ENCODE assay signal across 8 mouse cellular contexts in the genomic region with DNA sequence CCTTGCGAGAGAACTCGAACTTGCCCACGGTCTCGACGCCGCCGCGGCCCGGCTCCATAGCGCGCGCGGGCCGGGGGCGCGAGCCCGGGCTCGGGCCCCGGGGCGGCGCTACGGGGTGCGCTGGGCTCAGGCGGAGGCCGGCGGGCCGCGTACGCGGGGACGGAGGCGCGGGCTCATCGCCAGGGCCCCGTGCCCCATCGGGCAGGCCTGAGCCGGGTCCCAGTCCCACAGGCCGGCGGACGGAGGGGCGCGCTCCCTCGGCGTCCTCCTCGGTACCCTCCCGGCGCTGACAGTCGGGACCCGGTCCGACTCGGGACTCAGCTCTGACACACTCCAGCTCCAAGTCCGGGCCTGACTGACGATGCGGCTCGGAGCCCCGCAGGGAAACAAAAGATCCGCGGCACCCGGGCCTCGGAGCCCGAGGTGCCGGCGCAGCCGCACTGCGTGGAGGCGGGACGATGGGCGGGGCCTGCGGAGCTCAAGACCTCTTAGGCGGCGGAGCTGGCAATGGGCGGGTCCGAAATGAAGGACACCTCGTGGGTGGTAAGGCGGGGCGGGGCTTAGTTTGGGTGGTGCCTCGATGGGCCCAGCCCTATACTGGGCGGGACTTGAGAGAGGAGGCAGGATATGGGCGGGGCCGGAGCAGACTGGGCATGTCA. TPM values are rescaled to one million over a fixed set of nuclear protein-coding genes. Genes with fewer than 3 reads are reported as not detected.
DNase-seq lines count a peak whose midpoint lies in the region; ATAC-seq and TF ChIP-seq lines count a peak whose summit lies in the region.

Gene Ulk1 (minus strand): TSS at position 431 of the 659 bp plus-strand sequence.

- peak within 1 kb of the TSS; percentile 95 for H3K9ac ChIP-seq in heart, embryonic 15.5 days
- peak within 1 kb of the TSS; percentile 91 for H3K9ac ChIP-seq in liver, embryonic 14.5 days (replicated peaks)
- H3K9ac ChIP-seq in neural tube, embryonic 11.5 days (ENCODE audit: low read length), result peak within 1 kb of the TSS; percentile 96
- peak within 1 kb of the TSS; percentile 99 for H3K9ac ChIP-seq in stomach, postnatal 0 days (ENCODE audit: low read length)

- H3K9me3 ChIP-seq in forebrain, embryonic 10.5 days, result no peaks in the 10 kb centered on the region
- no peaks in the 10 kb centered on the region for H3K9me3 ChIP-seq in heart, embryonic 15.5 days (replicated peaks)
- no peaks in the 10 kb centered on the region for H3K9me3 ChIP-seq in liver, embryonic 14.5 days (ENCODE audit: control insufficient read depth, low read length)
- no peaks in the 10 kb centered on the region for H3K9me3 ChIP-seq in neural tube, embryonic 11.5 days (ENCODE audit: control insufficient read depth, low read length)
- no peaks in the 10 kb centered on the region for H3K9me3 ChIP-seq in stomach, postnatal 0 days (ENCODE audit: control insufficient read depth, low read length)

- peak; percentile 100 for DNase-seq in c-Kit-negative CD71-positive TER-119-positive erythroid progenitor cells, embryonic 14.5 days (ENCODE audit: low read depth, low spot score)
- DNase-seq in forebrain, embryonic 10.5 days (ENCODE audit: extremely low spot score, low spot score), result peak; percentile 99
- peak; percentile 100 for DNase-seq in kidney, postnatal 25 days
- peak; percentile 99 to 100 (median 99) for DNase-seq in liver, embryonic 14.5 days (ENCODE audit: low read depth in 3 of 3, low spot score in 3 of 3)
- peak; percentile 99 for DNase-seq in neural tube, embryonic 11.5 days (ENCODE audit: low spot score)
- DNase-seq in stomach, postnatal 0 days (ENCODE audit: low spot score), result peak; percentile 100

- no peak for TF ChIP-seq CTCF in liver, embryonic 14.5 days (IDR thresholded peaks at IDR 0.05; ENCODE audit: low read depth)
- no peak for TF ChIP-seq CTCF in stomach, postnatal 0 days (IDR thresholded peaks at IDR 0.05; ENCODE audit: low read depth)

- no peaks in the 10 kb centered on the region for H3K27me3 ChIP-seq in forebrain, embryonic 10.5 days (ENCODE audit: poor library complexity, severe bottlenecking)
- no peaks in the 10 kb centered on the region for H3K27me3 ChIP-seq in heart, embryonic 15.5 days
- no peaks in the 10 kb centered on the region for H3K27me3 ChIP-seq in liver, embryonic 14.5 days (ENCODE audit: control insufficient read depth, insufficient read depth, low read length)
- H3K27me3 ChIP-seq in neural tube, embryonic 11.5 days (ENCODE audit: control insufficient read depth, insufficient read depth, low read length), result no peaks in the 10 kb centered on the region
- no peaks in the 10 kb centered on the region for H3K27me3 ChIP-seq in stomach, postnatal 0 days (ENCODE audit: control insufficient read depth, insufficient read depth, low read length)

- peak; percentile 90 for ATAC-seq in CD4-positive, CD25-positive, alpha-beta regulatory T cell, adult 4 months
- ATAC-seq in heart, embryonic 15.5 days (replicated peaks; ENCODE audit: insufficient number of reproducible peaks, insufficient read depth, low FRiP score, low read depth), result peak; percentile 97
- peak; percentile 86 for ATAC-seq in liver, embryonic 14.5 days (ENCODE audit: insufficient read depth)
- ATAC-seq in neural tube, embryonic 11.5 days (ENCODE audit: insufficient read depth, low FRiP score, low TSS enrichment), result peak; percentile 93
- ATAC-seq in stomach, postnatal 0 days (ENCODE audit: low FRiP score, low TSS enrichment), result peak; percentile 96

- peak within 1 kb of the TSS; percentile 83 for H3K4me2 ChIP-seq in heart, embryonic 15.5 days
- peak within 1 kb of the TSS; percentile 85 for H3K4me2 ChIP-seq in liver, embryonic 14.5 days (ENCODE audit: low read depth)
- H3K4me2 ChIP-seq in neural tube, embryonic 11.5 days (ENCODE audit: low read depth), result peak within 1 kb of the TSS; percentile 99
- H3K4me2 ChIP-seq in stomach, postnatal 0 days (replicated peaks; ENCODE audit: low read depth), result peak within 1 kb of the TSS; percentile 95

- peaks cover 33% of the 10 kb centered on the region for H3K36me3 ChIP-seq in forebrain, embryonic 10.5 days (replicated peaks)
- H3K36me3 ChIP-seq in heart, embryonic 15.5 days, result no peaks in the 10 kb centered on the region; the same call in 1 of the 2 replicates
- peaks cover 10% of the 10 kb centered on the region; the same call in 1 of the 2 replicates for H3K36me3 ChIP-seq in liver, embryonic 14.5 days (replicated peaks; ENCODE audit: control insufficient read depth, insufficient read depth, low read depth)
- H3K36me3 ChIP-seq in neural tube, embryonic 11.5 days (ENCODE audit: control insufficient read depth, insufficient read depth, low read length), result no peaks in the 10 kb centered on the region
- H3K36me3 ChIP-seq in stomach, postnatal 0 days (ENCODE audit: control insufficient read depth, insufficient read depth, low read length), result no peaks in the 10 kb centered on the region

- H3K4me1 ChIP-seq in forebrain, embryonic 10.5 days, result peaks cover 34% of the 10 kb centered on the region
- H3K4me1 ChIP-seq in heart, embryonic 15.5 days (replicated peaks), result peaks cover 39% of the 10 kb centered on the region
- peaks cover 13 to 33% of the 10 kb centered on the region in 2 experiments for H3K4me1 ChIP-seq in liver, embryonic 14.5 days (replicated peaks; ENCODE audit: control insufficient read depth in 2 of 2, insufficient read depth in 2 of 2, low read length in 1 of 2)
- H3K4me1 ChIP-seq in neural tube, embryonic 11.5 days (ENCODE audit: control insufficient read depth, insufficient read depth, low read length), result peaks cover 20% of the 10 kb centered on the region
- H3K4me1 ChIP-seq in stomach, postnatal 0 days (replicated peaks; ENCODE audit: control insufficient read depth, insufficient read depth), result peaks cover 2% of the 10 kb centered on the region; the same call in 1 of the 2 replicates

- under 1% methylated on average over 80 of the region's 80 CpGs for WGBS in forebrain, embryonic 10.5 days
- under 1% methylated on average over 49 of the region's 80 CpGs for WGBS in heart, embryonic 15.5 days
- under 1% methylated on average over 73 of the region's 80 CpGs for WGBS in liver, embryonic 14.5 days (ENCODE audit: insufficient replicate concordance)
- WGBS in neural tube, embryonic 11.5 days, result under 1% methylated on average over 76 of the region's 80 CpGs
- WGBS in stomach, postnatal 0 days, result under 1% methylated on average over 52 of the region's 80 CpGs

- peak within 1 kb of the TSS; percentile 83 for H3K4me3 ChIP-seq in forebrain, embryonic 10.5 days
- H3K4me3 ChIP-seq in heart, embryonic 15.5 days, result peak within 1 kb of the TSS; percentile 74
- peak within 1 kb of the TSS; percentile 67 to 85 for H3K4me3 ChIP-seq in liver, embryonic 14.5 days (ENCODE audit: insufficient read depth in 1 of 2, low read depth in 2 of 2, low read length in 2 of 2)
- peak within 1 kb of the TSS; percentile 94 for H3K4me3 ChIP-seq in neural tube, embryonic 11.5 days (ENCODE audit: low read depth, low read length)
- peak within 1 kb of the TSS; percentile 93 for H3K4me3 ChIP-seq in stomach, postnatal 0 days (ENCODE audit: low read depth, low read length)

- no peak for TF ChIP-seq EP300 in liver, embryonic 14.5 days (IDR thresholded peaks at IDR 0.05; ENCODE audit: low read depth)
- no peak for TF ChIP-seq EP300 in stomach, postnatal 0 days (optimal IDR thresholded peaks at IDR 0.05)

- H3K27ac ChIP-seq in forebrain, embryonic 10.5 days, result peak within 1 kb of the TSS; percentile 92
- H3K27ac ChIP-seq in heart, embryonic 15.5 days, result peak within 1 kb of the TSS; percentile 81
- peak within 1 kb of the TSS; percentile 76 for H3K27ac ChIP-seq in liver, embryonic 14.5 days
- peak within 1 kb of the TSS; percentile 76 for H3K27ac ChIP-seq in neural tube, embryonic 11.5 days (ENCODE audit: low read depth, low read length)
- peak within 1 kb of the TSS; percentile 96 for H3K27ac ChIP-seq in stomach, postnatal 0 days (replicated peaks)

RNA-seq across cellular contexts. Expression of gene Ulk1, which starts in this region (rescaled TPM):
- 10 to 100 TPM; 10.4 to 15.7 TPM for polyA plus RNA-seq in CD4-positive, CD25-positive, alpha-beta regulatory T cell, adult 4 months (2017; shearing (Covaris generic))
- 18.3 and 22.0 TPM in 2 replicates for polyA plus RNA-seq in forebrain, embryonic 10.5 days (2016; fragmentation: Nextera tagmentation; extraction: Ambion mirVana)
- polyA plus RNA-seq in heart, embryonic 15.5 days (2015; fragmentation: Nextera tagmentation; extraction: Ambion mirVana), result 9.2 and 15.9 TPM in 2 replicates
- 16.7 and 18.3 TPM in 2 replicates for polyA plus RNA-seq in liver, embryonic 14.5 days (2012; rRNA removed)
- 13.3 and 14.7 TPM in 2 replicates for polyA plus RNA-seq in liver, embryonic 14.5 days (2014; fragmentation: Nextera tagmentation; extraction: Ambion mirVana)
- 41.7 and 46.9 TPM in 2 replicates for polyA plus RNA-seq in neural tube, embryonic 11.5 days (2014; fragmentation: Nextera tagmentation; extraction: Ambion mirVana)
- 6.5 and 7.1 TPM in 2 replicates for polyA plus RNA-seq in stomach, postnatal 0 days (2015; fragmentation: Nextera tagmentation; extraction: Ambion mirVana)

Comparison
In these comparisons a context has a peak if more than half of its experiments do, and no peak if none do; other contexts are left out.
1. Peak in every context shown above with its lines: DNase-seq, ATAC-seq, H3K4me3 ChIP-seq and H3K27ac ChIP-seq.